Mouse (Mus musculus): ENCODE results near the gene Zbtb9. TPM values are rescaled to one million over a fixed set of nuclear protein-coding genes. Genes with fewer than 3 reads are reported as not detected.

Gene Zbtb9
- polyA plus RNA-seq, 1 experiment from 2014 or later, result 14.1 TPM

DNA sequence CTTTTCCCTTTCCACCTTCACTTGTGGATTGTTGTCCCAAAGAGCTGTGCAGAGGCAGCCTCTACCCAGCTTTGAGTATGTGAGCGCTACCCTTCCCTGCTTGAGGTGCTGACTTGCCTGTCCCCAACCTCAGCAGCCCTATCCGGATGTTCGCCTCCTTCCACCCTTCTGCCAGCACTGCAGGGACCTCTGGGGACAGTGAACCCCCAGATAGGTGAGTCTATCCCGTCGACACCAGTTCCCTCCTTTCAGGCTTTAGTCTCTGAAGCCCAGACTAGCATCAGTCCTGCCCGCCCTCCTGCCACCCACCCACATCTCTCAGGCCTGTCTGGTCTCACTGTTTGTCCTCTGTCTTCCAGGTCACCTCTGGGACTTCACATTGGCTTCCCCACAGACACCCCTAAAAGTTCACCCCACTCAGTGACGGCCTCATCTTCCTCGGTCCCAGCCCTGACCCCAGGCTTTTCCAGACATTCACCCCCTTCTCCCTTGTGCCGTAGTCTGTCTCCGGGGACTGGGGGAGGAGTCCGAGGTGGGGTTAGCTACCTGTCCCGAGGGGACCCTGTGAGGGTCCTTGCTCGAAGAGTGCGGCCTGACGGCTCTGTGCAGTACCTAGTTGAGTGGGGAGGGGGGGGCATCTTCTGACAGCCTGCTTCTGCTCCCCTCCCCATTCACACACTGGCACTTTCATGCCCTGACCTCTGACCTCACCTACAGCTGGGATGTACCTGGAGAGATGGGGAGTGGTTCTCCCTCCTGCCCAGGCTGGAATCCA, 35.9 kb upstream of the Zbtb9 start:
- no peaks in the 10 kb centered on the region for H3K27me3 ChIP-seq (ENCODE audit: control insufficient read depth, insufficient read depth, low read length)
- no peak for ATAC-seq (ENCODE audit: insufficient read depth, low FRiP score)
- peaks cover 31% of the 10 kb centered on the region for H3K4me1 ChIP-seq (ENCODE audit: control insufficient read depth, insufficient read depth, low read length)
- H3K4me3 ChIP-seq (replicated peaks; ENCODE audit: low read length), result no peak overlapping the region
- H3K36me3 ChIP-seq (ENCODE audit: control insufficient read depth, insufficient read depth, low read length), result peaks cover 4% of the 10 kb centered on the region; the same call in 1 of the 2 replicates
- H3K27ac ChIP-seq (ENCODE audit: low read length), result no peak overlapping the region
- no peak overlapping the region for H3K9ac ChIP-seq (ENCODE audit: low read length)
- 81% methylated on average over 15 of the region's 15 CpGs for WGBS
- 0 out of 2 replicates have a peak overlapping the region, but pooled peaks have one; percentile 99 for H3K4me2 ChIP-seq (ENCODE audit: low read depth, low read length)
- no peaks in the 10 kb centered on the region for H3K9me3 ChIP-seq (replicated peaks; ENCODE audit: control insufficient read depth, low read length)

DNA sequence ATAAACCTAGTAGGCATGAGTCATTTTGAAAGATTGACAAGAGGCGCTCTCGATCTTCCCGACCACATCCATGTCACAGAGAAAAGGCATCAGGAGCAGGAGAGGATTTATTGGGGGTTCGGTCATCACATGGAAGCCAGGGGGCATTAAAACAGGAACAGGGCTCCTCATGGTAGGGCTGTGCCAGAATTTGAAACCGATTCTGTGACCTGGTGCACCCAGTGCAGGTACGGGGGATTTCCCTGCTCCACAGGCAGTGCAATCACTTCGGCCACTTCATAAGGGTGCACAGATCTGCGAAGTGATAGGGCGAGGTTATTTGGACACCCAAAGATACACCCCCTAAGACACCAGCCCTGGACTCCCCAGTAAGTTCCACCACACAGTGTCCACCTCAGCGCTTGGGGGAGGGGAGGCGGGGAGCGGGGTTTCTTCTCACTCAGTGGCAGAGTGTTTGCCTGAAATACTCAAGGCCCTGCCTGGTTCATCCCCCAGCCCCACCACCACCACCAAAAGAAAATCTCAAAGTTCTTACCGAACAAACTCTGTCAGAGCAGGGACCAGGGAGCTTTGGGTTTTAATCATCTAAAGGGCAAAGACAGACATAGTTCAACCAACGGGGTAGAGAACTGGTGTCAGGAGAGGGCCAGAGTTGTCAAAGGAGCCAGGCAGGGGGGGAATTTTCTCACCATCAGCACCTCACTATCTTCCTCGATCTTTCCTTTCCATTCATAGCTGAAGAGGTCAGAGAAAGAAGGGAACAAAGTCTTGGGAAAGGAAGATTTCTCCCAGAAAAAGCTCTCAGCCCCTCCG, 34.9 kb upstream of the Zbtb9 start:
- H3K27ac ChIP-seq (ENCODE audit: low read length), result peak overlapping the region; percentile 97; the same call in 1 of the 2 replicates
- H3K36me3 ChIP-seq (ENCODE audit: control insufficient read depth, insufficient read depth, low read length), result peaks cover 4% of the 10 kb centered on the region; the same call in 1 of the 2 replicates
- no peaks in the 10 kb centered on the region for H3K9me3 ChIP-seq (replicated peaks; ENCODE audit: control insufficient read depth, low read length)
- no peak for ATAC-seq (ENCODE audit: insufficient read depth, low FRiP score)
- WGBS, result 40% methylated on average over 16 of the region's 16 CpGs
- H3K27me3 ChIP-seq (ENCODE audit: control insufficient read depth, insufficient read depth, low read length), result no peaks in the 10 kb centered on the region
- H3K9ac ChIP-seq (ENCODE audit: low read length), result peak overlapping the region; percentile 80
- H3K4me1 ChIP-seq (ENCODE audit: control insufficient read depth, insufficient read depth, low read length), result peaks cover 29% of the 10 kb centered on the region
- peak overlapping the region; percentile 99 for H3K4me2 ChIP-seq (ENCODE audit: low read depth, low read length)
- peak overlapping the region; percentile 83 for H3K4me3 ChIP-seq (replicated peaks; ENCODE audit: low read length)

DNA sequence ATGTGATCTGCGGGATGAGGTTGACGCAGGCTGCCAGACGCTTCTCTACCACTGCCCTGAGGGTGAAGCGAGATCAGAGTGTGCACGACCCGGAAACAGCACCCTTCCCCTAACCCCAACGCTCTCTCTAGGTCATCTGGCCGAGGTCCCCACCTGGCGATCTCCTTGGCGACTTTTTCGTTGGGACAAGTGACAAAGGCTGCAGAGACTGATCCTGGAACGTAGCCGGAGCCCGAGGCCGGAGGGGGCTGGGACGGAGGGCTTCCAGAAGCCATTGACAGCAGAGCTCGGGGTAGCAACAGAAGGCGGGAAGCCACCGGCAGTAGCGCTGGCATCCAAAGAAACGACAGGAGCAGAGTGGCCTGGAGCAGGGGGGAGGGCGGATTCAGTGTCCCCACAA, 34.2 kb upstream of the Zbtb9 start:
- no peak for ATAC-seq (ENCODE audit: insufficient read depth, low FRiP score)
- peak overlapping the region; percentile 99 for H3K4me2 ChIP-seq (ENCODE audit: low read depth, low read length)
- peak overlapping the region; percentile 97 for H3K27ac ChIP-seq (ENCODE audit: low read length)
- peak overlapping the region; percentile 83 for H3K4me3 ChIP-seq (replicated peaks; ENCODE audit: low read length)
- no peaks in the 10 kb centered on the region for H3K27me3 ChIP-seq (ENCODE audit: control insufficient read depth, insufficient read depth, low read length)
- H3K9me3 ChIP-seq (replicated peaks; ENCODE audit: control insufficient read depth, low read length), result no peaks in the 10 kb centered on the region
- peak overlapping the region; percentile 80 for H3K9ac ChIP-seq (ENCODE audit: low read length)
- peaks cover 25% of the 10 kb centered on the region for H3K4me1 ChIP-seq (ENCODE audit: control insufficient read depth, insufficient read depth, low read length)
- WGBS, result under 1% methylated on average over 22 of the region's 22 CpGs
- peaks cover 4% of the 10 kb centered on the region; the same call in 1 of the 2 replicates for H3K36me3 ChIP-seq (ENCODE audit: control insufficient read depth, insufficient read depth, low read length)

DNA sequence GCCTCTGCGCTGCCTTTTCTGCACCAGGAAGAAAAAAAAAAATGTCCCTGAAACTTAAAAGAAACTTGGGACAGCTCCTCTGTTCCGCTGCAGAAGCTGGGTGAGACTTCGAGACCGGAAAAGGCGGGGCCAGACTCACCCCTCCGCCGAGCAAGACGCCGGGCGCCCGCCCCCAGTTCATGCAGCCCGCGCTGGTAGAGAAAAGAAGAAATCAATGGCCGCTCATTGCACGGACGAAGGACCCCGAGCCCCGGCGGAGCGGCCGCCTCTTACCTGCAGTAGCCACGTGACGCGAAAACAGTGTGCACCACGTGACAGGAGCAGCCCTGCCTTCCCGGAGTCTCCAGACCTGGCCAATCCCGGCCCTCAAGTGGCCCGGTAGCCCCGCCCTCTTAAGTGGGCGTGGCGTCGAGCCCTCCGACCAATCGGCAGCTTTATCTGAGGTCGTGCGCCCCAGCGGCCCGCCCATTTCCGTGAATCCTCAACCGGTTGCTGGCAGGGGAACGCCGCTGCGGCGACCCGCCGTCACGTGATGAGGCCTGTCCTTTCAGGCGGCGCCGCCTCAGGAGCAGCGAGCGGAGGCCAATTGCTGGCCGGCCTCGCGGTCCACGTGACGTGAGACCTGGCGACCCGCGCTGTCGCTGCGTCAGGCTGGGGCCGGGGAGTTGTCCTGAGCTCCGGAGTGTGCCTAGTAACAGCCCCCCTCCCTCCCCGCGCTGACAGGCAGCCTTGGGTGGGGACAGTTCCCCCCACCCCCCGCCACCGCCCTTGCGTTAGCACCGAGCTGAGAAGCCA, 33.6 kb upstream of the Zbtb9 start, which contains the start of gene Cuta:
Gene Cuta, minus strand, starts transcription at position 392 of the 795 bp plus-strand sequence.
- Histone ChIP-seq H3K4me1 (ENCODE audit: control insufficient read depth, insufficient read depth, low read length) (peaks cover 24% of the 10 kb centered on the region), H3K9me3 (replicated peaks; ENCODE audit: control insufficient read depth, low read length) (no peaks in the 10 kb centered on the region), H3K4me2 (ENCODE audit: low read depth, low read length) (peak within 1 kb of the TSS; percentile 99), H3K4me3 (replicated peaks; ENCODE audit: low read length) (peak within 1 kb of the TSS; percentile 83), H3K36me3 (ENCODE audit: control insufficient read depth, insufficient read depth, low read length) (peaks cover 4% of the 10 kb centered on the region; the same call in 1 of the 2 replicates), H3K9ac (ENCODE audit: low read length) (peak within 1 kb of the TSS; percentile 81), H3K27ac (ENCODE audit: low read length) (peak within 1 kb of the TSS; percentile 97), H3K27me3 (ENCODE audit: control insufficient read depth, insufficient read depth, low read length) (no peaks in the 10 kb centered on the region)
- WGBS, result under 1% methylated on average over 70 of the region's 70 CpGs
- ATAC-seq (ENCODE audit: insufficient read depth, low FRiP score), result peak; percentile 96

DNA sequence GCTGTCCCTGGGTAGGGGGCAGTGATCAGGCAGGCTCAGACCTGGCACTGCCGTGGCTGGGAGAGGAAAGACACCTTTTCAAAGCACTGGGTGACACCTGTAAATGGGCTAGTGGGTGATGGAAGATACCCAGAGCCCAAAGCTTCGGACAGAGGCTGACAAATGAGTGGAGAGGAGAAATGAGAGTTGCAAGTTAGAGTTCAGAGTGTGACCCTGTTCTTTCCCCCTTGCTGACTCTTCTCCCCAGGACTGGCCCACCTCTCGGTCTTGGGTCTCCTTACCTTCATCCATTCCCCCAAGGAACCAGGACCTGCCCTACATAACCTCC, 33.0 kb upstream of the Zbtb9 start:
- H3K9me3 ChIP-seq (replicated peaks; ENCODE audit: control insufficient read depth, low read length), result no peaks in the 10 kb centered on the region

DNA sequence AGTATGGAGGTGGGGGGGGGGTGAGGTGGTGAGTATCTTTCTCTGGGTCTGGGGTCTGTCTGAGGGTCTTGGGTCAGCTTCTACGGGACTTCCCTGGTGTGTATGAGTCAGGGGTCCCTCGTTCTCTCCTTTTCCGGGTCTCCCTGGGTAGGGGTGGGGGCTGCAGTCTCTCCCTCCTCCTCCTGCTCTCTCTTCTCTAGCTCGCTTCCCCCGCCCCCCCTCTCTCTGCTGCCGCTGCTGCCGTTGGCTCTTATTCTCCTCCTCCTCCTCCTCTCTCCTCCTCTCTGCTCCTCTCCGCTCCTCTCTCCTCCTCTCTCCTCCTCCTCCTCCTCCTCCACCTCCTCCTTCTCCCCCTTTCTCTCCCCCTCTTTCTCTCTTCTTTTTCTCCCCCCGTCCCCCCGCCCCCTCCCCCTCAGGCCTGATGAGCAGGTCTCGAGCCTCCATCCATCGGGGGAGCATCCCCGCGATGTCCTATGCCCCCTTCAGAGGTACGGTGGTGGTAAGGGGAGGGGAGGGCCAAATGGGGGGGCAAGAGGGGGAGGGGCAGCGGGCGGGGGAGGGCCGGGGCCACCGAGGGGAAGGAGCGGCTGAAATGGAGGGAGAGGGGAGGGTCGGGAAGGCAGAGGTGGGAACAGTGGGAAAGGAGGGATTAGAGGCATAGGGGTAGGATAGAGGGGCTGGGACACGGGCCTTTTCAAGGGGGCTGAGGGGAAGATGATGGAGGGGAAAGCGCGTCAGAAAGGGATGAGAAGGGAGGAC, 31.8 kb upstream of the Zbtb9 start, which contains the start of gene Syngap1:
Gene Syngap1, plus strand, starts transcription at position 223 of the 759 bp plus-strand sequence.
- Histone ChIP-seq H3K4me2 (ENCODE audit: low read depth, low read length) (peak within 1 kb of the TSS; percentile 81), H3K9ac (ENCODE audit: low read length) (peak within 1 kb of the TSS; percentile 81), H3K9me3 (replicated peaks; ENCODE audit: control insufficient read depth, low read length) (no peaks in the 10 kb centered on the region), H3K4me3 (replicated peaks; ENCODE audit: low read length) (peak within 1 kb of the TSS; percentile 83), H3K27me3 (ENCODE audit: control insufficient read depth, insufficient read depth, low read length) (no peaks in the 10 kb centered on the region), H3K4me1 (ENCODE audit: control insufficient read depth, insufficient read depth, low read length) (peaks cover 31% of the 10 kb centered on the region), H3K27ac (ENCODE audit: low read length) (peak within 1 kb of the TSS; percentile 97), H3K36me3 (ENCODE audit: control insufficient read depth, insufficient read depth, low read length) (peaks cover 4% of the 10 kb centered on the region; the same call in 1 of the 2 replicates)
- ATAC-seq (ENCODE audit: insufficient read depth, low FRiP score), result no peak
- 6% methylated on average over 21 of the region's 24 CpGs for WGBS

More for the DNA sequence above, 33.0 kb upstream of the Zbtb9 start:
- peak overlapping the region; percentile 81 for H3K9ac ChIP-seq (ENCODE audit: low read length)
- H3K4me2 ChIP-seq (ENCODE audit: low read depth, low read length), result peak overlapping the region; percentile 81
- H3K27me3 ChIP-seq (ENCODE audit: control insufficient read depth, insufficient read depth, low read length), result no peaks in the 10 kb centered on the region
- ATAC-seq (ENCODE audit: insufficient read depth, low FRiP score), result no peak
- peaks cover 24% of the 10 kb centered on the region for H3K4me1 ChIP-seq (ENCODE audit: control insufficient read depth, insufficient read depth, low read length)
- H3K36me3 ChIP-seq (ENCODE audit: control insufficient read depth, insufficient read depth, low read length), result peaks cover 4% of the 10 kb centered on the region; the same call in 1 of the 2 replicates
- WGBS, result 4% methylated on average over 3 of the region's 3 CpGs
- H3K27ac ChIP-seq (ENCODE audit: low read length), result peak overlapping the region; percentile 97
- peak overlapping the region; percentile 83 for H3K4me3 ChIP-seq (replicated peaks; ENCODE audit: low read length)

DNA sequence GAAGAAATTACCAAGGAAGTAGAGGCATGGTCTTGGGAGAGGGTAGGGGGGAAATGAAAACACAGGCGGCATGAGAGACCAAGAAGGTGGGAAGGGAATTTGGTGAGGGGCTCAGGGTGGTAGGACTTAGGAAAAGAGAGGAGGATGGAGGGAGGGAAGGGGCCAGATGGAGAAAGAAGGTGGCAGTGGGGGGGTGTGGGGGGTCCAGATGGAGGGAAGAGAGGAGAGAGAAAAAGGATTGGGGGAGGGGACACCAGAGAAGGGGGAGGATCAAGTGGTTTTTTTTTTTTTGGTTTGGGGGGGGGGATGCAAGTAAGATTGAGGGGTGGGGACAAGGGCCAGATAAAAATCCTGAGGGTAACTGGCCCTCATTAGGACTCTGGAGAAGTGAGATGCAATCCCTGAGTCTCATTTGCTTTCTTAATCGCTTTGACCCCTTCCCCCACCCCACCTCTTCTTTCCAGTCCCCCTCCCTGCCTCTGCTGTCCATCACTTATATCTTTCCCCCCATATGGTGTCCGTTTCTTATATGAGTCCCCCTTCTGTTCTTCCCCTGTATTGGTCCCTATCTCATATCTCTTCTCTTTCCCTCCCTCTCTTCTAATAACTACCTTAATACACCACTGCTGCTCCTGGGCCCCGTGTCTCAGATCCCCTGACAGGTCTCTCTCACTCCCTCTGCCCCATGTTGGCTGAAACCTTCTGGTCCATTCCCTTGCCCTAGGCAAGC, 31.0 kb upstream of the Zbtb9 start:
- WGBS, result 18% methylated on average over 4 of the region's 4 CpGs
- Histone ChIP-seq H3K9me3 (replicated peaks; ENCODE audit: control insufficient read depth, low read length) (no peaks in the 10 kb centered on the region), H3K27ac (ENCODE audit: low read length) (peak overlapping the region; percentile 62; the same call in 1 of the 2 replicates), H3K27me3 (ENCODE audit: control insufficient read depth, insufficient read depth, low read length) (no peaks in the 10 kb centered on the region), H3K4me1 (ENCODE audit: control insufficient read depth, insufficient read depth, low read length) (peaks cover 39% of the 10 kb centered on the region), H3K4me2 (ENCODE audit: low read depth, low read length) (peak overlapping the region; percentile 58), H3K9ac (ENCODE audit: low read length) (peak overlapping the region; percentile 78), H3K4me3 (replicated peaks; ENCODE audit: low read length) (peak overlapping the region; percentile 50), H3K36me3 (ENCODE audit: control insufficient read depth, insufficient read depth, low read length) (no peaks in the 10 kb centered on the region)
- no peak for ATAC-seq (ENCODE audit: insufficient read depth, low FRiP score)

Data from stomach, embryonic 16.5 days (tissue).